Mouse (Mus musculus): Measurements from ENCODE around the gene Rab5b.

Gene Rab5b

GRCm38 (mm10) chr10:128699006-128699405 is 2.9 kb upstream of the Rab5b start:
- in situ Hi-C loops (cut with MboI, MseI): no loop called here

- in situ Hi-C loops (cut with MboI, MseI): no loop called here
Measured at GRCm38 (mm10) chr10:128697072-128697725, 1.1 kb upstream of the Rab5b start.

DNA sequence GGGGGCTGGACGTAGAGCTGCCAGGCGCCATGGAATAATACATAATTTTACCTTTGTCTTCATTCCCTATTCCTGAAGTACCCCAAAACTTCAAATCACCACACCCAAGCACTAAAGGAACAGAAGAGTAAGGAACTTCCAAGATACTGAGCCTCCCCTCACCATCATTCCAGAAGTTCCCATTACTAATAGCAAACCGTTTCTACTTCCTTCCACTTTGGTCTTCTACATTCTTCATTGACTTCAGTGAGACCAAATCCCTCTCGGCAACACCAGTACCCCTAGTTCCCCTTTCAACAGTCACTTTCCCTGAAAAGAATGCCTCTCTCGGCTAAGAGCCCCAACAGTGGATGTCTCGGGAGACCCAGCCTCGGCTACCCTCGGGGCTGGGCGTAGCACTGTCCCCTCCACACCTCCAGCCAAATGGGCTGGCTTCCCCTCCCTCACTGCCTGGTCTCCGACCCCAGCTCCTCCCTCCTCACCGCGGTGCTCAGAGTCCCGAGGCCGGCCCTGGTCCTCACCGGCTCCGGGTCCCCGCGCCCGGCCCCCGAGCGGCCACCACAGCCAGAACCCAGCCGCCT is 563 bp downstream of the Rab5b start:
- in situ Hi-C loops (cut with MboI, MseI): no loop called here

DNA sequence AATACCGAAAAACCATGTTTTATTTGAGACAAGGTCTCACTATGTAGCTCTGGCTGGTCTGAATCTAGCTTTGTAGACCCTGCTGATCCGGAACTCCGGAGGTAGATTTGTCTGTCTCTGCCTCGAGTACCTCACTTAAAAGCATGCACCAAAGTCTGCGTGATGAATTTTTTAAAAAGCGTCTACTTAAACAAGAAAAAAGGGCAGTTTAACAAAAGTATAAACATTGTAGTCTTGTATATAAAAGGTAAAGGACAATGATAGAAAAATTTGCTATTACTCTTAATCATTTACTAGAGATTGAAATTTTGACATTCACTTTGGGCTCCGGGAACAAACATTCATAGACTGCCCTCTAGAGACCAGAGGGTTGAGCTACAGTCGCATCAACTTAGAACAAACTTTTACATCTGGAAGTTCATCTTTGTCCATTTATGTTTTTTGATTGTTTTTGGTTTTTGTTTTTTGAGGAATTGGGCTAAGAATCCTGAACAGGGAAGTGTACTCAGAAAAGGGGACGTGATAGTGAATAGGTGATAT is 21.5 kb downstream of the Rab5b start:
- in situ Hi-C loops (cut with MboI, MseI): loop anchor here (5.0 to 10.0 kb wide), 2 partner anchors 47 to 580 kb away; partner anchors contain the start of genes Baz2a and Rps26

DNA sequence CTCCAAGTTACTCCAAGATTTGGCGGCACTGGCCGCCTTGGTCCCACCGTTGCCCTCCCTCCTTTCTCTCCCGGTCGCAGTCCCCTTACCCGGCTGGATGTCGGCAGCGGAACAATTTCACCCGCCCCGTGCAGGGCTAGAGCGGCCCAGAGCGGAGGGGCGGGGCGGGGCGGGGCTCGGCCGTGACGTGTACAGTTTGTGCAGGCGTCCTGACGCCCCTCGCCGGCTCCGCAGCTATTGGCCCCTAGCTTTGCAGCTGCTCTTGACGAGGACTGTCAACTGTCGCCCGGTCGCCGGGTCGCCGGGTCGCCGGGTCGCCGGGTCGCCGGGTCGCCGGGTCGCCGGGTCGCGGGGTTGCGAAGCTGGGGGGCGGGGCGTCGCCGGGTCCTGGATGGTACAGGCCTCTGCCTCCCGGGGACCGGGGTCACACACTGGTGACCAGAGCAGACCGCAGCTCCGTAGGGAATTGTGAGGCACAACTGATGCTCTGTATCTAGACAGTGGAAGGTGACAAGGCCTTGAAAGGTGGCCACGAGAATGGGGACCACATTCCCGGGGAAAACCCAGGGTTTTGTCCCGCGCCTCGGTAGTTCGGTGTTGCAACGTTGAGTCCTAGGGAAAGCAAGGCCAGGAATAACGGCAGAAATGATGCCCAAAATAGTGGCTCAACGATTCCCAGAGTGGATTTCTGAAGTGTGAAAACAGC is 22.1 kb downstream of the Rab5b start, which contains the start of gene Suox:
Gene Suox (minus strand): TSS at position 311 of the 706 bp plus-strand sequence.
- in situ Hi-C loops (cut with MboI, MseI): loop anchor here (5.0 to 10.0 kb wide), 2 partner anchors 47 to 579 kb away; partner anchors contain the start of genes Baz2a and Rps26

DNA sequence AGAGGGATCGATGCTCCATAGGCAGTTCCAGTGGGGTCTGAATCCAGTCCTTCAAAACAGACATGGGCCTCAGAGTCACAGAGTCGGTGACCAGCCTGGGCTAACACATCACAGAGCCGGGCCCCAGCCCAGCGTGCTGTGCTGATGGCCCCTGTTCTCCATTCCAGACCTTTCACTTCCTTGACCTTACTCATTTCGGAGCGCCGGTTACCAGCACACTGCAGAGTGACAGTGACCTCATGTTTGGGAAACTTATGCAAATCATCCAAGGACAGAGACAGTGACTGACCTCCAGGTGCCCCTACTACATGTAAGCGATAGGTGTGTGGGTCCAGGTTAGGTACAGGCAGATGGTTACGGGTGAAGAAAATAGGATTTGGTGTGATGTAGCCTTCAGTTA is 24.9 kb downstream of the Rab5b start:
- in situ Hi-C loops (cut with MboI, MseI): loop anchor here (5.0 to 10.0 kb wide), 2 partner anchors 44 to 576 kb away; partner anchors contain the start of genes Baz2a and Rps26

GRCm38 (mm10) chr10:128668790-128669672 is 27.0 kb downstream of the Rab5b start:
- in situ Hi-C loops (cut with MboI, MseI): no loop called here

- in situ Hi-C loops (cut with MboI, MseI): no loop called here
Measured at GRCm38 (mm10) chr10:128665806-128666205, 30.3 kb downstream of the Rab5b start.

DNA sequence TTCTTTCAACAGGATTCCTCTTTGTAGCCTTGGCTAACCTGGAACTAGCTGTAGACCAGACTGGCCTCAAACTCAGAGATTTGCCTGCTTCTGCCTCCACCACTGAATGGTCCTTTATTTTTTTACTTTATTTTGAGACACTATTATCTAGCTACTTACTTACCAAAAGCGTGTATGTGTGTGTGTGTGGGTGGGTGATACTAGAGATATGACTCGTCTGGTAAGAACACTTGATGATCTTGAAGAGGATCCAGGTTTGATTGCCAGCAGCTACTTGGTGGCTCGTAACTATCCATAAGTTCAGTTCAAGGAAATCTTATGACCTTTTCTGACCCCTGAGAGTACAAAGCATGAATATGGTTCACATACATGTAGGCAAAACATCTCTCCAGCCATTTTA is 30.8 kb downstream of the Rab5b start:
- in situ Hi-C loops (cut with MboI, MseI): no loop called here

DNA sequence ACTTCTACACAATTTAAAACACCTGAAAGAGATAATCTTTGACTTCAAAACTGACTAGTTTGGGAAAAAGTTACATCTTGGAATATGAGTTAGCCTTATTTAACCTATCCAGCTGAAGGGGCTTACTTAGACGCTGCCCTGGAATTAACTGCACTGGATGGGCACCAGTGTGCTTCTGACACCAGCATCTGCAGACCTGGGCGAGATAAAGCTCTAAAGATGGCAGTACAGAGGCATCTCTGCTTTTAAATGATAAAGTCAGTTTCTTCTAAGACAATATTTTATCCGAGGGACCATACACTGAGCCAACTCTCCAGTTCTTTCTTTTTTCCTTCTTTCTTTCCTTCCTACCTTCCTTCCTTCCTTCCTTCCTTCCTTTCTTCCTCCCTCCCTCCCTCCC is 31.3 kb downstream of the Rab5b start:
- in situ Hi-C loops (cut with MboI, MseI): no loop called here

DNA sequence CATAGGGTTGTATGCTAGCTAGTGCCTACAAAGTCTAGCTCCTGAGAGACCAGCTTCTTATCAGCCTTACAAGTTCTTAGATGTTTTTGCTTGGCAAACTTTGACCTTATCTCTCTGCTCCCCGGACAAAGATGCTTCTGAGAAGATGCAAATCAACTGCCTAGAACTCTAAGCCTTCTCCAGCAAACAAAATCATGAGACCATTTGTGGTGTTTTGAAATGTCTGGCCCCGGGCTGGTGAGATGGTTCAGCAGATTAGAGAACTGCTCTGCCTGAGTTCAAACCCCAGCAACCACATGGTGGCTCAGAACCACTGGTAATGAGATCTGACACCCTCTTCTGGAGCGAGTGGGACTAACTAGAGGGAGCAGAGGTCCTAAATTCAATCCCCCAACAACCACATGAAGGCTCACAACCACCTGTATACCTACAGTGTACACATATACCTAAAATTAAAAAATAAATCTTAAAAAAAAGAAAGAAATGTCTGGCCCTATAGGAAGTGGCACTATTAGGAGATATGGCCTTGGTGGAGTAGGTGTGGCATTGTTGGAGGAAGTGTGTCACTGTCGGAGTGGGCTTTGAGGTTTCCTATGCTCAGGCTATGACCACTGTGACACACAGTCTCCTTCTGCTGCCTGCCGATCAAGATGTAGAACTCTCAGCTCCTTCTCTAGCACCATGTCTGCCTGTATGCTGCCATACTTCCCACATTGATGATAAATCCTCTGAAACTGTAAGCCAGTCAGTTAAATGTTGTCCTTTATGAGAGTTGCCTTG is 32.4 kb downstream of the Rab5b start:
- in situ Hi-C loops (cut with MboI, MseI): no loop called here

- in situ Hi-C loops (cut with MboI, MseI): no loop called here
Measured at GRCm38 (mm10) chr10:128662465-128662864, 33.6 kb downstream of the Rab5b start.

GRCm38 (mm10) chr10:128659490-128659889 is 36.6 kb downstream of the Rab5b start:
- in situ Hi-C loops (cut with MboI, MseI): no loop called here

DNA sequence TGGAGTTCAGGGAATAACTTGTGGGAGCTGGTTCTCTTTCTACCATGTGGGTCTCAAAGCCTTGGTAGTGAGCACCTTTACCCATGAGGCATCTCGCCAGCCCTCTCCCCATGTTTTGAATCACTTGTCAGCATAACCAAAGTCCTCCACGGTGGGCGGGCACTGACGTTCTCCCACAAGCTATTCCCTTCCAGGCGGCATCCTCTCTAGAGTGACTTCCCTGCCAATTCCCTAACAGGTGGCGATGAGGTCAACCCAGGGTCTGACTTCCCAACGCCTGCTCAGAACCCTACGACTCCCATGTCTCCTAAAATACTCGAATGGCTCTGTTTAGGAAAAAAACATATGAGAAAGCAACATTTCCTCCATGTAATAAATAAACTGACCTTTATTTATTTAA is 38.2 kb downstream of the Rab5b start:
- in situ Hi-C loops (cut with MboI, MseI): no loop called here

- in situ Hi-C loops (cut with MboI, MseI): no loop called here
Measured at GRCm38 (mm10) chr10:128656731-128657130, 39.3 kb downstream of the Rab5b start.

GRCm38 (mm10) chr10:128655254-128655653 is 40.8 kb downstream of the Rab5b start:
- in situ Hi-C loops (cut with MboI, MseI): no loop called here

- in situ Hi-C loops (cut with MboI, MseI): no loop called here
Measured at GRCm38 (mm10) chr10:128653866-128654265, 42.2 kb downstream of the Rab5b start.

- in situ Hi-C loops (cut with MboI, MseI): no loop called here
Measured at GRCm38 (mm10) chr10:128646139-128647089, 49.6 kb downstream of the Rab5b start.
